Mouse (Mus musculus) inflammation-experienced regulatory T-cells, adult 6 months (primary cell): ENCODE measurements around the gene Tmem50a. TPM values are rescaled to one million over a fixed set of nuclear protein-coding genes. Genes with fewer than 3 reads are reported as not detected.

Experiments used
- ATAC-seq: one replicate; pipeline ENCODE4 v1.8.0; 2017
- polyA plus RNA-seq, 3 experiments: library from polyadenylated mRNA; unstranded; fragments of 100-300 nt; shearing (Covaris generic); gene quantifications; one replicate each; pipeline ENCODE4 v1.2.1; 2017

Gene Tmem50a
- 100 to 1,000 TPM; 542 to 558 (median 542) TPM for polyA plus RNA-seq

DNA sequence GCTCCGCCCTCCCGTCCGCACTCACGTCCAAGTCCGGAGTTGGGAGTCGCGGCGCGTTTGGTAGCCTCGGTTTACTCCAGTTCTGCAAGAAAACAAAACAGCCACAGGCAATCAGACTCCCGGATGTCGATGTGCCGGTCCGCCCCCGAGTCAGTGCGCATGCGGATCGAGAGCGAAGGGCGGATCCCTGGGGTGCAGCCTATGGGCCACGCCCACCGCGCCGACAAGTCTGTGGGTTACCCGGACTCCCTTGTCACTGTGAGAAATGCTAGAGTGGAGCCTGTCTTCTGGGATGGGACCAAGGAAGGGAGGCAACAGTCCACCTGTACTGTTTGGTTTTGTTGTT, at the start of gene Tmem50a:
Gene Tmem50a (minus strand): TSS at position 161 of the 346 bp plus-strand sequence.
- peak; percentile 63 for ATAC-seq

DNA sequence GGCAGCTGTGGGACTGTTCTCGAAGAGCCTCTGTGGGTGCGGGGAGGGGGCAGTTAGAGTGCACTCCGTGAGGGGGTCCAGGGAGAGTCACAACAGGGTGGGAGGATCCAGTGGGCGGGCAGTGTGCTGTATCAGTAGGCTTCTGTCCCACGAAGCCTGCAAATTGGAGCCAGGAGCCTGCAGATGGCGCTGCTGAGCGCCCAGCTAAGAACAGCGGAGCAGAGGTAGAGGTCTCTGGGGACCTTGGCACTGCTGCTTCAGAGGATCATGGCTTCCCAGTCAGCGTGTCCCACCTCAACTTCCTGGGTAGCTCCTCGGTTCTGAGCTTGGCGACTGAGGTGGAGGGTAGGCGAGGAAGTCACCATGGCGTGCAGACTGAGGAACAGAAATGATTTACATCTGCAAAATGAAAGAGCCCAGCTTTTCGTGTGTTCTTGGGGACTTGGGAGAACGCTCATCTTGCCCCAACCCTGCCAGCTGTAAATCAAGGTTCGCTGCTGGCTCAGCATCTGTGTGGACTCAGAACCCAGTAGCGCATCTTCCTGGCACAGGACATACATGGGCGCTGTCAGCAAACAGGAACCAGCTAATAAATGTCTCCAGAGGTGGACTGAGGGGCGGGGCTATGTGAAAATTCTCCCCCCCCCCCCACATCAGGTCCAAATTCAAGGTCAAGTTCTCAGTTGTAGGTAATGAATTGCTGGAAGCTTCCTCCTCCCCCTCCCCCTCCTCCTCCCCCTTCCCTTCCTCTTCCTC, 48.4 kb upstream of the Tmem50a start:
- ATAC-seq, result no peak

DNA sequence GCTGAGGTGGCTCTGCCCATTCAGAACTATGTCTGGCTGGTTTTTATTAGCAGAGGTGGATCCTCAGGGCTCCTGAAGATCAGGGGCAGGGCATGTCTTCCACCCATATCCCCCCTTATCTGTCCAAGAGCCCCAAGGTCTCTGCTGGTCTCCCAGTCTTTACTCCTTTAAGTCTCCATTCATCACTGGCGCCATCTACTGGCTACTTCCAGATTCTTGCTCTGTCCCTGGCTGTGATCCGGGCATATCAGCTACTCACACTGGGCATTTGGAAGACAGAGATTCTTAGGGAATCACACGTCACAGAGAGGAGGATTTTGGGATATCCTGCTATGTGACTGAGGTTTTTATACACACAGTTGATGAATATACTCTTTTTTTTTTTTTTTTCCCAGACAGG, 41.5 kb upstream of the Tmem50a start:
- no peak for ATAC-seq

DNA sequence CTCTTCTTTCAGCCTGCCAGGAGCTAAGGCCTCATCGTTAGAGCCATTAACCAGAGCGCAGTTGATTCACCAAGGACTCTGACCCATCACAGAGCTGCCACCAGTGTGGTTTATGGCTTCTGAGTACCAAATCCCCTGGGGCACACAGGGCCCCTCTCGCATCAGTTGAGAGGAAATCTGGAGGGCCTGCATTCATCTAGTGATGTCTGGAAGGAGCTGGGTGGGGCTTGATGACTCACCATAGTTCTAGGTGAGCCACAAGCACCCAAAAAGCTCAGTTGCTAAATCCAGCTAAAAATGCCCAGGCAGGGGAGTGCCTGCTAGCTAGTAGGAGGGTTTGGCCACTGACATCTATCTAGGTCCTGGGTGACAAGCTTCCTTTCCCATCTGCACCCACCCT, 41.0 kb upstream of the Tmem50a start:
- no peak for ATAC-seq

DNA sequence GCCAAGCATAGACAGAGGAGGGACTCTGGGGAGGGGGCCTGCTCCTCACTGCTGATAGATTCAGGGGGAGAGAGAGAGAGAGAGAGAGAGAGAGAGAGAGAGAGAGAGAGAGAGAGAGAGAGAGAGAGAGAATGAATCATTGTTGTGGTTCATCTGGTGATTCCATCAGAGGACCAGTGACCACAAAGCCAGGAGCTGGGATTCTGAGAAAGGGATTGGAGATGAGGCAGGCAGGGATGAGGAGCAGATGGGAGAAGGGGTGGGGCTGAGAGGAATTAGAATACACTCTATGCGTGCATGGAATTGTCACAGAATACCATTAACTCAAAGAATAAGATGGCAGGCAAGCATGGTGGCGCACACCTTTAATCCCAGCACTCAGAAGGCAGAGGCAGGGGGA, 40.4 kb upstream of the Tmem50a start:
- ATAC-seq, result no peak

DNA sequence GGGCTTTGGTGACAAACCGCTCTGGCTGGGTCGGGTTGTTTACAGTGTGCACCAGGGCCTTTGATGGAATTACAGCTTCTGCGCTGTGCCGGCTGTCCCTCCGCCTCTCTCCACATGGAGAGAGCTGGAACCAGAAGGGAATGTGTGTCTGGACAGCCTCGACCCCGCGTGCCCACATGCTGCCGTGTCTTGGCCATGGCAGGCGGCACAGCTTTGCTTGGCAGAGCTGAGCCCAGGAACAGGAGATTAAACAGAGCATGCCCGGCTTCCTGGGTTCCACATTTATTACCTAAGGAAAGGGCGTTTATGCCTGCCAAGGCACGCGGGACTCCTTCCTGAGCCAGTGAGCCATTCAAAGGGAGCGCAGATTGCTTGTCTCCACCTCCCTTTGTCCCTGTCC, 39.6 kb upstream of the Tmem50a start:
- ATAC-seq, result no peak

DNA sequence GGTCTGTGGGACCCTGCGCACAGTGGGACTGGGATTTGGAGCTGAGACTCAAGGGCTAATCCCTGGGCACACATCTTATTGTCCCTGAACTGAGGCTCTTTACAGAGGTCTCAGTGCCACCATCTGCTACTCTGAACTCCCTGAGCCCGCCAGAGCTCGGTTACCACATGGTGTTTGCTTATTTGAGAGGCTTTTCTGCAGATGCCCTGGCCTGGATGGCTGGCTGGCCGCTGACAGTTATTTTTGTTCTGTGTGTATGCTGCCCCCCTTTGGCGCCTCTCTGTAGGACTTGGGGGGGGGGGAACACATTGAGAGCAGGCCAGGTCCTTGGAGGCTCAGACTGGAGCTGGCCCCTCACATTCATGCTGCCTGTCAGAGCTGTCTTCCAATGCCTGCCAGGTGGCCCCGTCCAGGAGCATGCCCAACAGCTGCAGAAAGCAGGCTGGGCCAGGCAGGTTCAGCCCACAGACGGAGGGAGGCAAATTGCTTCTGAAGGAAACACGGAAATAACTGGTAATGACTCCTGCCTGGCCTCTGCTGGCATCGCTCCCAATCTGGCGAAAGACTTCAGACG, 35.8 kb upstream of the Tmem50a start:
- no peak for ATAC-seq

DNA sequence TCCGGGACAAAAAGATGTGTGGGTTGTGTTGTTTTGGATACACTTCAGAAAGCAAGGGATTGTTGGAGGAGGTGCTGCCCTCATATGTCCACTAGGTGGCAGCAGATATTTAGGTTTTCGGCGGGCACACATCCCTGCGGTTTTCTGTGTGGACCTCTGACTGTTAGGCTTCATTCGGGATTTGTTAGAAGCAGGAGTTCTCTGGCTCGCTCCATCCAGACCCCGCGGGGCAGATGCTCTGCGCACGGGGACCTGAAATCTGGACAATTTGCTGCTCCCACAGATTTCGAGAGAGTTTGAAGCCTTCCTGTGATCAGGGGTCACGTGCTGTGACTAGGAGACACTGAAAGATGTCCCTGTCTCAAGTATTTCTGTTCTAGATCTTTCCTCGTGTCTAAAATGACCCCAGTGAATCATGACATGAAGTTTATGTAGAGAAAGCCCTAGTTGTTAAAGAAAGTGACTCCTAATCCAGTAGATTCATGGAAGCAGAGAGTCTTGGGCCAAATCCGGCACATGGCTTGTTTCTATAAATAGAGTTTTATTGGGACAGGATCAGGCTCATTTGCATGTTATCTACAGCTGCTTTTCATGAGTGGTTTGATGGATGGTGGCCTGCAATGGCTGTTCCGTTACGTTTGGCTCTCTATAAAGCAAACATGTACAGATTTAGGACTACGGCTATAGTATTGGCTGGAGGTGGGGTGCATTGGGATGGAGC, 31.4 kb upstream of the Tmem50a start:
- ATAC-seq, result peak; percentile 43

DNA sequence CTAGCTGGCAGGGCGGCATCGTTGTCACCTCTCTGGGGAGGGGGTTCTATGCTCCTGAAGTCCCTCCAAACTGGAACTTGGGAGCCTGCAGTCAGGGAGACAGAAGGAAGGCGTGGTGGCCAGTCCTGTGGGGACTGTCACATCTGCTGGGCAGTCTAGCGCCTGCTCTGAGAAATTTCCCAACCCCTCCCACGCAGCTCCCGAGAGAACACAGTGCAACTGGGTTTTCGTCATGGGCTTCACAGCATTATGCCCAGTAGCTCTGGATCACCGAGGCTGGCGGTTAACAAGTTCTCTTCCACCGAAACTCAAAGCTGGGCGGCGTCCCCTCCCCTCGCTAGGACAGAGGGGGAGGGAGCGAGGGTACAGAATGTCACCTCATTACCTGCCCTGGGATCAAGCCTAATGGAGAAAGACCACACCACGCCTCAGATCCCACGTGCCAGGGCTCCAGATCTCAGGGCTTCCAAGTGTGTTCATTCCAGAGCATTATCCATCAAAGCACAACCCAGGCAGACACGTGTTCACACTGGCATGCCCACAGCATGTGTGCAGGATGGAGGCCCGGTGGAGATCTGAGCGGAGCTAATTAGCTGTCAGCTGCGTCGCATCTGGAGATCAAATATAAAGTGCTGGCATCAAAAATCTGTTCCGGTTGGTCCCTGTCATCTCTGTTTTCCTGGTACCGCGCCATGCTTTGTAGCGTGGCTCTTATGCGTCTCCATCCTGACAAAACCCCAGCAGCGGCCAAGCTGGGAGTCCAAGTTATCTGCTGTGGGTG, 29.1 kb upstream of the Tmem50a start:
- ATAC-seq, result no peak

DNA sequence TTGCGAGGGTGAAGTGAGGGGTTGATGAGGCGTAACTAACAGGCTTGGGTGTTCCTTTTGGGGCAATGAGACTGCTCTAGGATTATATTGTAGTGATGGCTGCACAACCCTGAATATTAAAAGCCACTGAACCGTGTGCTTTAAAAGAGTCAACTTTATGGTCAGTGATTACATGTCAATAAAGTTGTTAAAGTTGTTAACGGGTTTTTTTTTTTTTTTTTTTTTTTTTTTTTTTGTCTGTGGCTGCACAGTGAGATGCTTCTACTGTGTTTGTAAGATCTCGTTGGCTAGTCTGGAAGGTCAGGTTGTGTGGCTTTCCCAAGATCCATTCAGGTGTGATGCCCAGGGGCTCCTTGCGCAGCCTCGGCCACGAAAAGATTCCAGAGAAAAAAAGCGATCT, 25.1 kb upstream of the Tmem50a start:
- no peak for ATAC-seq

DNA sequence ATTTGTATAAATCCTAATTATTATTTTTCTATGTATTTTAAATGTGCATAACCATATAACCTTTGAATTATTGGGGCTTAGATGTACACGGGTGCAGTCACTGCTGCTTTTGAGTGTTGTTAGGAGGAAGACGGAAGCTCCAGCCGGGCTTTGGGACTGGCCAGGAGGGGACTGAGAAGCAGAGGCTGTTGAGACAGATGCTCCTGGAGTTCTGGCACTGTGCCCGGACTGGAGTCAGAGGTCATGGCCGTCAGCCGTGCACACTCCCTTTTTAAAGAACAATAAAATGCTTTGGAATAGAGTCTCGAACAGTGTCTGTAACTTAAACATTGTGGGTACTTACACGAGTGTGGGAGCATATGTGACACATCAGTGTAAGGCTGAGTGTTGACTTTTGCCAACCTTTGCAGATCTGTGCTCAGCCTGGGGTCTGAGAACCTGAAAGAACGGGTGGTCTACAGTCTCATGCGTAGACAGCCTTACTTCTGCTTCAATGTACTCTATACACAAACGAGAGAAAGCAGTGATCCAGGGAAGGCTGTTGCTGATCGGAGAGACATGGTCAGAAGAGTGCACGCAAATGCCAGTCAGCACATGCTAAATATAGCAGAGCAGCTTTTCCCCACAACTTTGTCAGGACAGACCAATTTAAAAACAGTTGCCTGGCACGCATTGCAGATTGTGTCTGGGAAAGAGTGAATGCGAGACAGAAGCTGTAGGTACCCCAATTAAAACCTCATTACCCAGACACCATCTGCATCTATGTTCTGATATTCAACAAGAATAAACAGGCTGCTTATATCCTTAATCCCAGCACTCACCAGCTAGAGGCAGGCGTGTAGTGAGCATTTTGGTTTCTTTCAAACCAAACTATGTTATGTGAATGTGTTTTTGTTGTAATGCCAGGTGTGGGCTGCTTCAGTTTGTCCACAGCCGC, 22.7 kb upstream of the Tmem50a start:
- no peak for ATAC-seq

DNA sequence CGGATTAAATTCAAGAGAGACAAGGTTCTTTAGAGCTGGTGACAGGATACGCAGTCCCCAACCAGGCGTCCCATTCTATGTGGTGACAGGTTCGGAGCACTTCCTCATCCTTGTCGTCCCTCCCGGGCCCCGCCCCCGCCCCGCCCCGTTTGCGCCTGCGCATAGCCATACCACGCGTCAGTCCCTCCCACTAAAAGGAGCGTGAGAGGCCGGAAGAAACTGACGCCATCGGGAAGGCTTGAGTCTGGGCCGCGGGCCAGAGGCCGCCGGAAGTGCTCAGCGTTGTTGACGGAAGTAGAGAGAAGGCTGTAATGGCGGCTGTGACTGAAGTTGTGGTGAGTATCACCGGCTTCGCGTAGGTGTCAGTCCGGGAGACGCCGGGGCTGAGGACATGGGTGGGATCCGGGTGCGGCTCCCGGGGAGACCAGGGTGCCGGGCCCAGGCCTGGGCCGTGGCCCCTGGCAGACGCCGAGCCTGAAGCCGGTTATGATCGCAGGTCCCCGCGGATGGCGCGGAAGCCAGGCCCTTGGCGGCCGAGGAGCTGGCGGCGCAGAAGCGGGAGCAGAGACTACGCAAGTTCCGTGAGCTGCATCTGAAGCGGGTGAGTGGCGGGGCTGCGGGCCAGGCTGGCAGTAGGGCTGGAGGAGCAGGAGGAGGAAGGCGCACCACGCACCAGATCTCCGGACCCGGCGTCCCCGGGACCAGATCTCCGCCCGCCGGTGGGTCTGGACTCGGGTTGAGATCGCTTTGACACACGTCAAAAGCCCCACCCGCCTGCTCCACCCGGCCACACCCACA, 16.1 kb upstream of the Tmem50a start, which contains the start of gene Syf2:
Gene Syf2 (plus strand): TSS at position 215 of the 798 bp plus-strand sequence.
- ATAC-seq, result peak; percentile 83

DNA sequence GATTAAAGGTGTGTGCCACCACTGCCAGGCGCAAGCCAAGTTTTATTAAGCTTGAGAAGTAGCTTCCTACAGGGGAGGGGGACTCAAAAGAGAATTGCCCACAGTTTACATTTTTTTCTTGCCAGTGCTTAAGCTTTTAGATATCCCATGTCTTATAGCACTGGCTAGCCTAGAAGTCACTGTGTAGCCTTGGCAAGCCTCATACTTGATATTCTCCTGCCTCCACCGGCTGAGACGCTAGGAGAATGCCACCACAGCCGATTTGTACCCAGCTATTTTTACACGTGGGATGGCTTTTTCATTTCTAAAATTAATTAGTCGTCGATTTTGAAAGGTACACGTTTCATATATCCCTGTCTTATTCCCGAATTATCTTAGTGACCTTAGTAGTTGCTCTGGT, 15.4 kb upstream of the Tmem50a start:
- ATAC-seq, result peak; percentile 4

DNA sequence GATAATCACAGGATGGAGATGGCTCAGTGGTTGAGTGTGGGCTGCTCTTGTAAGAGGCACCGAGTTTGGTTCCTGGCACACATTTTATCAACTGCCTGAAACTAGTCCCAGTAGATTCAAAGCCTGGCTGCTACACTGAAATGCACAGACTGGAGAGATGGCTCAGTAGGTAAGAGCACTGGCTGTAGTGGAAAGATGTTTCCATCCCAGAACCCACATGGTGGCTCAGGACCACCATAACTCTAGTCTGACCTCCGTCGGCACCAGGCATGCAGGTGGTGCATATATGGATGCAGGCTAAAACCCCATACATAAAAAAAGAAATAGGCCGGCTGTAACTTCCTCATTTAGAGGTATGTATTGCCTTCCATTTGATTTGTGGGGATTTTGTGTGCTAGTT, 14.7 kb upstream of the Tmem50a start:
- no peak for ATAC-seq

DNA sequence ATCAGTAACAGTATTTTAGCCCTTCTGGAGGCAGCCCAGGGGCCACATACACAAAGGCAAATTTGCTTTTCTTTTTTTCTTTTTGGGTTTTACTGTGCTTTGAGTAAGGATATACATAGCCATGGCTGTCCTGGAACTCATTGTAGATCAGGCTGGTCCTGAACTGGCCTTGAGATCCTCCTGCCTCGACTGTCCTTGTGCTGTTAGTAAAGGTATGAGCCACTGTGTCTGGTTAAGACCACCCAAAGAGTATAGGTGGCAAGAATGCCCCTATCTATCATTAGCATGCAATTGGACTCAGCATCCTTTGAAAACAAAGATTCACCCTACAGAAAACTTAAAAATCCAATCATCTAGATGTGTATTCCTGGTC, 13.6 kb upstream of the Tmem50a start:
- no peak for ATAC-seq

DNA sequence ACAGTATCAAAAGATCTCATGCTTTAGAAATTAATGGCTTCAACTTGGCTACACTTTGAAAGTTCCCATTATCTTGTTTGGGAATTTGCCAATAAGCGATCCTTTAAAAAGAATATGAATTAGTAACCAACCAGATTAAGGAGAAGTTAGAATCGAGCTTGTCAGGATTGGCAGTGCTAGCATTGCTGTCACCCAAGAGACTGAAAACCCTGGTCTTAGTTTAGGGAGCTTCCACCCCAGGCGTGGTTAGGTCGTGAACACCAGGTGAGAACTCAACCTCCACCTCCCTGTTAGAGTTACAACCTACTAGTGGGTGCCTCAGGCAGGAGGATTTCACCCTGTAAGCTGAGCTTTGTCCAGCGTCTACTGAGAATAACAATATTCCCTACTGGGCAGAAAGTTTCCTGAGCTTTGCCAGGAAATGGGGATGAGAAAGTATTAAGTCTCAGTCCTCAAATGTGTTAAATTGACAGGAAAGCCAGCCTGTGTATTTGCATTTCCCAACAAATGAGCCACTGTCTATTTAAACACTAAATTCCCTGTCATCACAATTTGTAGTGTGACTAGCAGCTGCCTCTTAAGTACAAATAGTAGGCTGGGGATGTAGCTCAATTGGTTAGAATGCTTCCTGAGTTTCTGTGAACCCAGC, 13.1 kb upstream of the Tmem50a start:
- ATAC-seq, result no peak

DNA sequence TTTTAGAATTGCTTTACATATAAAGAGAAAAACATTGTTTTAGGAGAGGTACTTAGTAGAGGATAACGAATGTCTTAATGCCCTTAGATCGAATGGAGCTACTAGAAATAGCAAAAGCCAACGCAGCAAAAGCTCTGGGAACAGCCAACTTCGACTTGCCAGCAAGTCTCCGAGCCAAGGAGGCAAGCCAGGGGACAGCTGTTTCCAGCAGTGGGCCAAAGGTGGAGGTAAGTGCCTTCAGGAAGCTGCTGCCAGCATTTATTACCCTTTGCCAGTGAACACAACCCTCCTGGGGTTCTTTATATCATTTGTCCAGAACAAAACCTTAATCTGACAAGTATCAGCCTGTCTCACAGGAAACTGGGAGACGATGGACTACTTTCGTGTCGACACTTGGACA, 10.4 kb upstream of the Tmem50a start:
- no peak for ATAC-seq

DNA sequence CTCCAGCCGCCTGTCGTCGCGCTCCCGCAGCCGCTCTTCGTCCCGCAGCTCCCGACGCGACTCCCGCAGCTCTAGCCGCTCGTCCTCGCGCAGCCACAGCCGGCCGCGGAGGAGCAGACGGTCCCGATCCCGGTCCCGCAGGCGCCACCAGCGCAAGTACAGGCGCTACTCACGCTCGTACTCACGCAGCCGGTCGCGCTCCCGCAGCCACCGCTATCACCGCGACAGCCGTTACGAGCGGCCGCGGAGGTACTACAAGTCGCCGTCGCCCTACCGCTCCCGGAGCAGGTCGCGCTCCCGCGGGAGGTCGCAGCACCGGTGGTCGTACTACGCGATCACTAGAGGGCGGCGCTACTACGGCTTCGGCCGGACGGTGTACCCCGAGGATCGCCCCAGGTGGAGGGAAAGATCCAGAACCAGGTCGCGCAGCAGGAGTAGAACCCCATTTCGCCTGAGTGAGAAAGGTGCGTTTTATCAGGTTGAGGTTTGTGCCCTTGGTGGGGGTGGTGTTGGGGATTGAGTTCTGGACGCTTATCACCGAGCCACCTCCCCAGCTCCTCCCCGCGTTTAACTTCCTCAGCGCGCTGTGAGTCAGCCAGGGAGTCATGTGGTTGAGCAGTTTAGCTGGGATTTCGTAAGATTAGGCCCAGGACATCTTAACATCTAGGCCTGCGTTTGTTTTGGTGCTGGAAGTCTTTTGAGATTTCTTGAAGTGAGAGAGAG, 9.4 kb upstream of the Tmem50a start:
- peak; percentile 22 for ATAC-seq

DNA sequence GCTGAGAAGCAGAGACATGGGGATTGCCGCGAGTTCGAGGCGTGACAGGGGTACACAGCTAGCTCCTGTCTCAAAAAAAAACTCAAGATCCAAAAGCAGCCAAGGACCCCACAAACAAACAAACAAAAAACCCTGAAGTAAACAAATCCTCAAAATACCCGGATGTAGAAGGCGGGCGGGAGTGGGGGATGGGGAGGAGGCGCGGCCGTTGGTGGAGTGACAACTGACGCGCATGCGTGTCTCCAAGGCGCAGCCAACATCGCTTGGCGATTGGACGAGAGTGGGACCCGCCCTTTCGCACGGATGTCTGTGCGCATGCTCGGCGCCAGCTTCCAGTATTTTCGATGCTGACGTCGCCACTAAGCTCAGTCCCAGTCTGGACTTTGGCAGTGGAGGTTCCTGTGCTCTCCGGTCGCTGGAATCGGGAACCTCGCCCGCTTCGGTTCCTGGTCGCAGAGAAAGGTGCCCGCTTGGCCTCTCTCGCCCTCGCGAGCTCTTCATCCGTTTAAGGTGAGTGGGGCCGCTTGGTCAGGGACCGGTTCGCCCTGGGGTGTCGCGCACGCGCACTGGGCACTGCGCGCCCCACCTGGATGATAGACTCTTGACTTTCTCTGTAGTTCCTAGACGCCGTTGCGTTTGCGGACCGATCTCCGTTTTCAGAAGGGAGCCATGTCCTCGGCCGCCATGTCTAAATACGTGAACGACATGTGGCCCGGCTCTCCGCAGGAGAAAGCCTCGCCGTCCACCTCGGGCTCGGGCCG, 8.6 kb upstream of the Tmem50a start, which contains the start of gene Rsrp1:
Gene Rsrp1 (plus strand): TSS at position 335 of the 761 bp plus-strand sequence.
- peak; percentile 65 for ATAC-seq
